Mouse (Mus musculus) liver, embryonic 14.5 days (tissue): ENCODE measurements at regions not wholly inside any gene's neighbourhood (a gene's known extent, or its start where the extent isn't known, plus 50 kb on each side); places are given as distances from the start of the nearest gene placed in this dataset.

Source experiments
- CTCF ChIP-seq: IDR thresholded peaks from 2 replicates; pipeline ENCODE4 v1.5.1; 2016; ENCODE audit warnings: antibody characterized with exemption, low read depth, control low read depth
- EP300 ChIP-seq: IDR thresholded peaks from 2 replicates; pipeline ENCODE4 v1.6.1; 2016; ENCODE audit warnings: antibody characterized with exemption, low read depth

- TF ChIP-seq CTCF: no peak
- no peak for TF ChIP-seq EP300
Measured at GRCm38 (mm10) chr7:36229031-36229430, 426.2 kb upstream of the Zfp507 start.
